Mouse (Mus musculus) heart, adult 2 months (tissue): Measurements from ENCODE around the gene Gm20479. TPM values are rescaled to one million over a fixed set of nuclear protein-coding genes. Genes with fewer than 3 reads are reported as not detected.

Experiments used
- DNase-seq, 2 experiments: peaks; one replicate each; pipeline ENCODE4 v3.0.0; 2021
- H3K27ac ChIP-seq: fragments of 200-600 bp; 2 replicates; pipeline ENCODE4 v1.8.1; 2022
- H3K27me3 ChIP-seq: fragments of 200-500 bp; 2 replicates; pipeline ENCODE4 v1.6.1; 2012; ENCODE audit warnings: mild to moderate bottlenecking, low read length, inconsistent platforms, mixed read lengths; ENCODE audit not compliant: control insufficient read depth, insufficient read depth
- H3K36me3 ChIP-seq: fragments of 200-500 bp; 2 replicates; pipeline ENCODE4 v1.6.1; 2012; ENCODE audit warnings: low read length, inconsistent platforms; ENCODE audit not compliant: control insufficient read depth, insufficient read depth
- H3K4me1 ChIP-seq: fragments of 200-500 bp; 2 replicates; pipeline ENCODE4 v1.6.1; 2011; ENCODE audit warnings: low read length; ENCODE audit not compliant: control insufficient read depth, insufficient read depth
- H3K4me3 ChIP-seq: fragments of 200-600 bp; 2 replicates; pipeline ENCODE4 v1.8.1; 2022
- H3K79me2 ChIP-seq: fragments of 200-500 bp; replicated peaks from 2 replicates; pipeline ENCODE4 v1.6.1; 2012; ENCODE audit warnings: mild to moderate bottlenecking, inconsistent platforms, low read length, moderate library complexity, mixed read lengths; ENCODE audit not compliant: control insufficient read depth, insufficient read depth
- H3K9ac ChIP-seq: fragments of 200-500 bp; 2 replicates; pipeline ENCODE4 v1.6.1; 2012; ENCODE audit warnings: low read depth, mild to moderate bottlenecking, control low read depth, inconsistent platforms, low read length, mixed read lengths
- CTCF ChIP-seq: fragments of 200-600 bp; IDR thresholded peaks from 2 replicates; pipeline ENCODE4 v1.8.1; 2022; ENCODE audit warnings: antibody characterized with exemption, mild to moderate bottlenecking, moderate library complexity
- EP300 ChIP-seq: fragments of 200-500 bp; IDR thresholded peaks from 2 replicates; pipeline ENCODE4 v1.6.1; 2011; ENCODE audit warnings: low read depth, low read length, control low read depth; ENCODE audit not compliant: insufficient read depth
- POLR2A ChIP-seq: fragments of 200-500 bp; IDR thresholded peaks from 2 replicates; pipeline ENCODE4 v1.6.1; 2011; ENCODE audit warnings: mild to moderate bottlenecking, low read depth, low read length, control low read depth; ENCODE audit not compliant: insufficient read depth
- WGBS: fragments of 180-500 bp; shearing (Covaris S2); methylation state at CpG from one replicate; pipeline ENCODE4 v1.1.7; 2018; 5-methylcytosine and 5-hydroxymethylcytosine counted together
- intact Hi-C: fragments of 180-260 bp; cut with DNase I; formaldehyde crosslinking; loops from one replicate; pipeline ENCODE4 v1.15.1; 2025
- polyA plus RNA-seq: library from polyadenylated mRNA; depleted of rRNA; stranded (reverse); fragments of >200 nt; gene quantifications from 2 replicates; pipeline ENCODE4 v1.2.3, GENCODE M21; 2012
- total RNA-seq, 2 experiments: library from RNA; stranded (reverse); gene quantifications; 2 replicates each; pipeline ENCODE4 v1.2.3; 2021

The Gm20479 gene
- total and polyA plus RNA-seq, 3 experiments = 0.52 TPM; not detected in 2

DNA sequence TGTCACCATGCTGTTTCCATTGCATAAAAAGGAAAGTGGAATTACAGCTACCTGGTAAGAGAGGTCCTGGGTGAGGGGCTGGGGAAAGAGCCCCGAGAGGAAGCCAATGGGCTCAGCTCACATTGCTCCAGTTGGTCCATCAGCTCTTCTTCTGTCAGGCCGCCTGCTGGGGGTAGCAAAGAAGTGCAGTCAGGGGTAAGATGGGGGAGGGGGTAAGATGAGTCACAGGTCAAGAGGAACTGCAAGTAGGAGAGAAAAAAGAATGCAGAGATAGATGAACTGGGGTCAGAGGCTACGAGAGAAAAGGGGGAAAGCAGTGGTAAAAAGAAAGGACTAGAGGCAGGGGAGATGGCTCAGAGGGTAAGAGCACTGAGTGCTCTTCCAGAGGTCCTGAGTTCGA, 14.6 kb downstream of the Gm20479 start:
- WGBS = 72% methylated on average over 4 of the region's 4 CpGs
- no peak for DNase-seq
- H3K4me3 ChIP-seq = no peak overlapping the region
- H3K79me2 ChIP-seq = no peaks in the 10 kb centered on the region
- H3K27ac ChIP-seq = no peak overlapping the region
- no peak for TF ChIP-seq CTCF
- TF ChIP-seq POLR2A = no peak
- TF ChIP-seq EP300 = no peak
- H3K36me3 ChIP-seq = no peaks in the 10 kb centered on the region
- no peaks in the 10 kb centered on the region for H3K4me1 ChIP-seq
- intact Hi-C loops = no loop called here
- peaks cover 3% of the 10 kb centered on the region; the same call in 1 of the 2 replicates for H3K27me3 ChIP-seq
- no peak overlapping the region for H3K9ac ChIP-seq

DNA sequence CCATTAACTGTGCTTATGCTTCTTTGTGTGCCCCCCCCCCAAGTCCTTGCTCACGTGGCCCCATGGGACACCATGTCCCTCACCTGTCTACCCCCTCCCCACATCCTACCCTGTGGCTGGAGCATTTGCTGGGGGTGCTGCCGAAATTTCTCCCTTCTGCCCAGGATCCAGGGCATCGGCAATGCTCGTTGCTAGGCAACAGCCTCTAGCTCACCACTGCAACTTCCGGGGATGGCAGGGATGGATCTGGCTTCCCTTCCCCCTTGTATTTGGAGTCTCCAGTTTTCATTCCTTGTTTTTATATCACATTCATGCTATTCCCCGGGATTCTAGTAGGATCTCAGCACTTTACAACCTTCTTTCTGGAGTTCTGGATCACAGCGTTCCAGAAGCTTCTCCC, 17.7 kb downstream of the Gm20479 start:
- intact Hi-C loops = loop anchor here (5.0 kb wide), 2 partner anchors 133 to 348 kb away; partner anchors contain the start of genes Sertad3 and Zfp607b
- Histone ChIP-seq H3K27ac (no peak overlapping the region), H3K79me2 (no peaks in the 10 kb centered on the region), H3K9ac (no peak overlapping the region), H3K36me3 (no peaks in the 10 kb centered on the region), H3K27me3 (peaks cover 11% of the 10 kb centered on the region; the same call in 1 of the 2 replicates), H3K4me1 (peaks cover 2% of the 10 kb centered on the region; the same call in 1 of the 2 replicates), H3K4me3 (no peak overlapping the region)
- TF ChIP-seq EP300 = no peak
- no peak for TF ChIP-seq CTCF
- no peak for TF ChIP-seq POLR2A
- no peak for DNase-seq
- 38% methylated on average over 7 of the region's 7 CpGs for WGBS

DNA sequence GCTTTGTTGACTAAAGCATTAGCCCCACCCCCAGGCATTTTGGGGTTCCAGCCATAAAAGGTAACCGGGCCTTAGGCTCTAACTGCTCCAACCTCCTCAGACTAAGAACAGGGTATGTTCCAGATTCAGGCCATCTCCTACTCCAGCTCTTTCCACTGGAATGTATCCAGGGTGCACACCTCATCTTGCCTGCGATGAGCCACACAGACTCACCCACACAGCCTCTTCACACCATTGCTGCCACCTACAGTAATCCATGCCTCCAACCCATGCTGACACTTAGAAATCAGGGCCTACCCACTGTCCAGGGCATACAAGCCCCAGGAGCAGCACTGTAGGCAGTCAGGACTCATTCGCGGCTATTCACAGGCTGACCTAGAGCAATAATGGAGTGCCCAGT, 18.1 kb downstream of the Gm20479 start:
- Histone ChIP-seq H3K27me3 (peaks cover 11% of the 10 kb centered on the region; the same call in 1 of the 2 replicates), H3K27ac (no peak overlapping the region), H3K79me2 (no peaks in the 10 kb centered on the region), H3K9ac (no peak overlapping the region), H3K36me3 (no peaks in the 10 kb centered on the region), H3K4me1 (peaks cover 2% of the 10 kb centered on the region; the same call in 1 of the 2 replicates), H3K4me3 (no peak overlapping the region)
- no peak for DNase-seq
- intact Hi-C loops = loop anchor here (5.0 kb wide), 2 partner anchors 133 to 348 kb away; partner anchors contain the start of genes Sertad3 and Zfp607b
- TF ChIP-seq CTCF = no peak
- WGBS = 71% methylated on average over 4 of the region's 4 CpGs

DNA sequence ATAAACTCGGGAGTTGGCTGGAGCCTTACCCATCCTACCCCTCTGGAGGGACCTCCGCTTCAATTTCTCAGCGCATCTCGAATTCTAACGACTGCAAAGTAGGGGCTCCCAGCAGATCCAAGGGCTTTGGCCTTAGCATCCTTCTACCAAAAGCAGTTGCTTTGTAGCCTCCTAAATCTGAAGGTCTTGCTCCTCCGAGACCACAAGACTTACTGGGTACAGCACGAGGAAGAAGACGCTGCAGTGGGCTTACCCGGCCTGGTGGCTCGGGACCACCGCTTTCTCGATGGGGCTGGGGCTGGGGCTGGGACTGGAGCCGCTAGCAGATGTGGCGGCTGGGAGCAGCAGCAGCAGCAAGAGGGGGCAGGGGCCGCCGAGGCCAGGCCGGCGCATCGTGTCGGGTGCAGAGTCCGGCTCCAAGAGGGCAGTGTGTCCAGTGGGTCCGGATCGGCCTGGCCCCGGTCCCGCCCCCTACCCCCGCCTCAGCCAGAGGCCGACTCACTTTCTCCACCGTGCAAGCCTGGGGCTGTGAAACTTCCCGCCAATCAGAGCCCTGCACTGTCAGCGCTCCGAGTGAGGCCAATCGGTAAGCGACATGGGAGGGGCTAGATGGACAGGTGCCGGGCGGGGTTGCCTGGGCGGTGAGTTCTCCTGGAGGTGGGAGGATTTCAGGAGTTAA, 19.9 kb downstream of the Gm20479 start, which contains the start of gene Ltbp4:
Gene Ltbp4, minus strand, starts transcription at position 518 of the 679 bp plus-strand sequence.
- Histone ChIP-seq H3K27me3 (peaks cover 11% of the 10 kb centered on the region; the same call in 1 of the 2 replicates), H3K79me2 (no peaks in the 10 kb centered on the region), H3K9ac (0 out of 2 replicates have a peak within 1 kb of the TSS, but pooled peaks have one; percentile 19), H3K4me3 (no peak within 1 kb of the TSS), H3K36me3 (no peaks in the 10 kb centered on the region), H3K4me1 (peaks cover 2% of the 10 kb centered on the region; the same call in 1 of the 2 replicates), H3K27ac (no peak within 1 kb of the TSS)
- no peak for TF ChIP-seq EP300
- TF ChIP-seq CTCF = no peak
- no peak for TF ChIP-seq POLR2A
- intact Hi-C loops = loop anchor here (2.0 to 5.0 kb wide), 4 partner anchors 23 to 350 kb away; partner anchors contain the start of genes Sertad3 and Zfp607b
- peak in 1 of 2 experiments; percentile 27 for DNase-seq
- 5% methylated on average over 36 of the region's 36 CpGs for WGBS

DNA sequence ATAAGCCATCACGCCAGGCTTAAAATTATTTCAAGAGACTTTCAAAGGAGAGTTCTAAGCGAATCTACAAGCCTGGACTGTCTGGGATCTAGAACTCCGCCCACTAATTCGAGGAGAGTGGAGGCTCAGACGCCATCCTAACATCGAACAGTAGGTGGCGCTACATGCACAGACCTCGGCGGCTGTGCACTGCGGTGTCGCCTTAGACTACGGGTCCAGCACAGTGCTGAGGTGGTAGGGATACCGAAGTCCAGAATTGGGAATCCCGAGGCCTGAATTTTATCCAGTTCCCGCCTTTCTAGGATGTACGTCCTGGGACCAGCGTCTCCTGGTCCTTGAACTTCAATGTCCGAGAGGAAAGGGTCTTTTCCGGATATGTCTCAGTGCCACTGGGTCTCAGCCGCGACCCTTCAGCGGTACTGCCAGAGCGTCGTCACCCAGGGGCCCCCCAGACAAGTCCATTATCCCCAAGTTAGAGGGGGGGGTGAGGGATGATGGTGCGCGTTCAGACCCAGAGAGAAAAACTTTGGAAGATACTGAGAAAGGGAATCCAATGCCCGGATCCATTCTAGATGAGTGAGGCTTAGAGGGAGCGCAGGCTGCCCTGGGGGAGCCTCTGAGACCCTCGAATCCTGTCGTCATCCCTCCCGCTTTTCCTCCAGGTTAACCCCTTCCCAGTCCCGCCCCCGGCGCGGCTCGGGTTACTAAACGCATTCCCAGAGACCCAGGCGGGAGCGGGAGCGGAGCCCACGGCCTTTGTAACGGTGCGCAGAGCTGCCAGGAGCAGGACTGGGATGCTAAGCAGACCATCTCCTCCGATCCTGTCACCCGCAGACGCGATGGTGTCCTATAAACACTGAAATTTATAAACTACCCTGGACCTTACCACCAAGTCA, 21.0 kb downstream of the Gm20479 start:
- no peak overlapping the region for H3K4me3 ChIP-seq
- no peaks in the 10 kb centered on the region for H3K79me2 ChIP-seq
- H3K9ac ChIP-seq = 0 out of 2 replicates have a peak overlapping the region, but pooled peaks have one; percentile 19
- intact Hi-C loops = loop anchor here (1.0 to 5.0 kb wide), 6 partner anchors 25 to 351 kb away; partner anchors contain the start of genes Sertad3 and Zfp607b
- H3K4me1 ChIP-seq = peaks cover 2% of the 10 kb centered on the region; the same call in 1 of the 2 replicates
- peak overlapping the region; percentile 55 for H3K27ac ChIP-seq
- H3K27me3 ChIP-seq = peaks cover 11% of the 10 kb centered on the region; the same call in 1 of the 2 replicates
- H3K36me3 ChIP-seq = no peaks in the 10 kb centered on the region
- 2% methylated on average over 47 of the region's 47 CpGs for WGBS
- DNase-seq = peak; percentile 89 to 94
- no peak for TF ChIP-seq POLR2A
- TF ChIP-seq EP300 = peak; percentile 90
- TF ChIP-seq CTCF = peak; percentile 100
